Mouse (Mus musculus) urinary bladder, postnatal 4 days (tissue): ENCODE data around the gene Clec11a.

Experiments used
- DNase-seq, 2 experiments: peaks; one replicate each; pipeline ENCODE4 v3.0.0; 2021 to 2022; ENCODE audit warnings: low spot score in 2 of 2

The Clec11a gene

DNA sequence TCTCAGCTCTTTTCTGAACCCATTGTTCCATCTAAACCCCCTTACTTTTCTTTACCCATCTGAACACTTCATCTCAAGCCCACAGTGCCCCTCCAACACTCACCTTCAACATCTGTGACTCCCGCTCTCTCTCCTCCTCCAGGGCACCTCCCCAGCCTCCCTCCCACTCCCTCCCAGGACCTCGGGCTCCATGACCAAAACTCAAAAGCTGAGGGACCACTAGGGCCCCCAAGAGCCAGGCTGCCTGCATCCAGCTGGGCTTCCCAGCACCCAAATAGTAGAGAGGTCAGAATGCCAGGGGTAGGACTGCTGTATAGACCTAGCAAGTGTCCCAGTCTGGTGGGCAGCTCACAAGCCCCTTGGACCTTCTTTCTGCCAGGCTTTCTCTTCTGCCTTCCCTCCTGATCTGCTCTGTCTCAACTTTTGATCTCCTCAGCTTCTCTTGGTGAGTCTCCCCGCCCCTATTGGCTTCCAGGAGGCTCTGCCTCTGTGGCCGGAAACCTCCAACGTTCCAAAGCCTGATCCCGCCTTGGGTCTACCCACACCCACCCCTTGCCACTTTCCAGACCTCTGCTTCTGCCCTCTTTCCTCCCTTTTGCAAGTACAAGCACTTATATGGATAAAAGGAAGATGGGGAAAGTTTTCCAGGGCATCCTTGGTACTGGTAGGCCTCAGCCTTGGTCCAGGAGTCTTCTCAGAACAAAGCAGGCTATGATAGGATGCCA lies at the start of gene Clec11a:
TSS of gene Clec11a (minus strand) at position 387 of the 725 bp plus-strand sequence.
- no peak for DNase-seq

DNA sequence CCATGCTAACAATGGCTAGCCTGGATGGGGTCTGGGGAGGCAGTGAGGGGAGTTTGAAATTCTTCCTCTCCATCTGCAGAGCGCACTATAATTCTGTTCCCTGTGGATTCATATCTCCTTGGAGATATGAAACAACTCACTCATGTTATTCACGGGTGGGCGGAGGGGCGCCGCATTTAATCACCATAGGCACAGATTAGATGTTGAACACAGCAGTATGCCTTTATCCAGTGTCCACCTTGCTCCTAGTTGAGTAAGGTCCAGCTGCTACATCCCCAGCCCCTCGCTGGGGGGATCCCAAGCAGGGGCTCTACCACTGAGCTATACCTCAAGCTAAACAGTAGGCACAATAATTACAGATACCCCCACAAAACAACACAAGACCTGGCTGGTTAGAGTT lies 48.7 kb upstream of the Clec11a start:
- no peak for DNase-seq

DNA sequence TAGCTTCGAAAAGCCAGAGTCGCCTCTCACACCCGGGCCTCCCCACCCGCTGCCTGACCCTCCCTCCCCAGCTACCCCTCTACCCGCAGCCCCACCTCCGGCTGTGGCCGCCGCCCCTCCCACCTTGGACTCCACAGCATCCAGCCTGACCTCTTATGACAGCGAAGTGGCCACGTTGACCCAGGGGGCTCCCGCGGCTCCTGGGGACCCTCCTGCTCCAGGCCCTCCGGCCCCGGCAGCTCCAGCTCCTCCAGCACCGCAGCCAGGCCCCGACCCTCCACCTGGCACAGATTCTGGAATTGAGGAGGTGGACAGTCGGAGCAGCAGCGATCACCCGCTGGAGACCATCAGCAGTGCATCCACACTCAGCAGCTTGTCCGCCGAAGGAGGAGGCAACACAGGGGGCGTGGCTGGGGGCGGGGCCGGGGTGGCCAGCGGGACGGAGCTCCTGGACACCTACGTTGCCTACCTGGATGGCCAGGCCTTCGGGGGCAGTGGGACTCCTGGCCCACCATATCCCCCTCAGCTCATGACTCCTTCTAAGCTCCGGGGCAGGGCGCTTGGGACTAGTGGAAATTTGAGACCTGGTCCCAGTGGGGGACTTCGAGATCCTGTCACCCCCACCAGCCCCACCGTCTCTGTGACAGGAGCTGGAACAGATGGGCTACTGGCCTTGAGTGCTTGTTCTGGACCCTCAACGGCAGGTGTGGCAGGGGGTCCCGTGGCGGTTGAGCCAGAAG lies 47.1 kb upstream of the Clec11a start:
- no peak for DNase-seq

DNA sequence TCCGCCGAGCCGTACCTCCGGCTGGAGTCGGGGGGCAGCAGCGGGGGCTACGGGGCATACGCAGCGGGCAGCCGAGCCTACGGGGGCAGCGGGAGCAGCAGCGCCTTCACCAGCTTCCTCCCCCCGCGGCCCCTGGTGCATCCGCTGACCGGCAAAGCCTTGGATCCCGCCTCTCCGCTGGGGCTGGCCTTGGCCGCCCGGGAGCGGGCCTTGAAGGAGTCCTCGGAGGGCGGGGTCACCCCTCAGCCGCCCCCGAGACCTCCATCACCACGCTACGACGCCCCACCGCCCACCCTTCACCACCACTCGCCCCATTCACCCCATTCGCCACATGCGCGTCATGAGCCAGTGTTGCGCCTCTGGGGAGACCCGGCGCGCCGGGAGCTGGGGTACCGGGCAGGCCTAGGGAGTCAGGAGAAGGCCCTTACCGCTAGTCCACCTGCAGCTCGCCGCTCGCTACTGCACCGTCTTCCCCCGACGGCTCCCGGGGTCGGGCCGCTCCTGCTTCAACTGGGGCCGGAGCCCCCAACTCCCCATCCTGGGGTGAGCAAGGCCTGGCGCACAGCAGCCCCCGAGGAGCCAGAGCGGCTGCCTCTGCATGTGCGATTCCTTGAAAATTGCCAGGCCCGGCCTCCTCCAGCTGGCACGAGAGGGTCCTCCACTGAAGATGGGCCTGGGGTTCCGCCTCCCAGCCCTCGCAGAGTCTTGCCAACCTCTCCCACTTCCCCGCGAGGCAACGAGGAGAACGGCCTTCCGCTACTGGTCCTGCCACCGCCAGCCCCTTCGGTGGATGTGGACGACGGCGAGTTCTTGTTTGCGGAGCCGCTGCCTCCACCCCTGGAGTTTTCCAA lies 46.3 kb upstream of the Clec11a start:
- DNase-seq: no peak

DNA sequence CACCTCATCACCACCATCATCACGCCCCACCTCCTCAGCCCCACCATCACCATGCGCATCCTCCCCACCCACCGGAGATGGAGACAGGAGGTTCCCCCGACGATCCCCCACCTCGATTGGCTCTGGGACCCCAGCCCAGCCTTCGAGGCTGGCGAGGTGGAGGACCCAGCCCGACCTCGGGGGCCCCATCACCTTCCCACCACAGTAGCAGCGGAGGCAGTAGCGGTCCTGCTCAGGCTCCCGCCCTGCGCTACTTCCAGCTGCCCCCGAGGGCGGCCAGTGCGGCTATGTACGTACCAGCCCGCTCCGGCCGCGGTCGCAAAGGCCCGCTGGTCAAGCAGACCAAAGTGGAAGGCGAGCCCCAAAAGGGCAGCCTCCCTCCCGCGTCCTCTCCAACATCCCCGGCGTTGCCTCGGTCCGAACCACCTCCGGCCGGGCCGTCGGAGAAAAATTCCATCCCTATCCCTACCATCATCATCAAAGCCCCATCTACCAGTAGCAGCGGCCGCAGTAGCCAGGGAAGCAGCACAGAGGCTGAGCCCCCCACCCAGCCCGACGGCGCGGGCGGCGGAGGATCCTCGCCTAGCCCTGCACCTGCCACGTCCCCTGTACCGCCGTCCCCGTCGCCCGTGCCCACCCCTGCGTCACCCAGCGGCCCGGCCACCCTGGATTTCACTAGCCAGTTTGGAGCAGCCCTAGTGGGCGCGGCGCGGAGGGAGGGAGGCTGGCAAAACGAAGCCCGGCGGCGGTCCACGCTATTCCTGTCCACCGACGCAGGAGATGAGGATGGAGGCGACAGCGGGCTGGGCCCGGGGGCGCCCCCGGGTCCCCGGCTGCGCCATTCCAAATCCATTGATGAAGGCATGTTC lies 45.4 kb upstream of the Clec11a start:
- no peak for DNase-seq

DNA sequence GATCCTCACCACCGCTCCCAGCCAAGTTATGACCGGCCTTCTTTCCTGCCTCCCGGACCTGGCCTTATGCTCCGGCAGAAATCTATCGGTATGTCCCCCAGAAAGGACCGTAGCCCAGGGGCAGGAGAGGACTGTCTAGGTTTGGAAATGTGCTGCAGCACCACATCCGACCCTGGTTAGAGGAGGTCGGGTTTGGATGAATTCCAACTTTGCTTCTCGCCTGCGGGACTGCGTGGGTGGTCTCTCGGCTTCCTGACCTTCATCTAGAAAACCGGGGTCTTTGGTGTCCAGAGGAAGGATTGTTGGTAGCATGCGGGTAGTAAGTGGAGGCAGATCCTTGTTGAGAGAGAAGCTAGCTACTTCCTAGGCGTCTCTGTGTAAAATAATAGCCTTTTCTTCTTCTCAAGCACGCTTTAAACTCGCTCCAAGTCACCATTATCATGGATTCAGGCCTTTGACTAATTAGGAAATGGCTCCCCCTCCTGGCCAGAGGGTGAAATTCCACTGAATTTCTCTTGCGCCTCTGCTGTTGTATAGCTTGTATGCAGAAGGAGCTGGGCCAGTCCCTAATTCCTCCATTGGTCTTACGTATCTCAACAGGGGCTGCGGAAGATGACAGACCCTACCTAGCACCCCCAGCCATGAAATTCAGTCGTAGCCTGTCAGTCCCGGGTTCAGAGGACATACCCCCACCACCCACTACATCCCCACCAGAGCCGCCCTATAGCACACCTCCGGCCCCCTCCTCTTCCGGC lies 44.4 kb upstream of the Clec11a start:
- DNase-seq: peak; percentile 68 to 80

DNA sequence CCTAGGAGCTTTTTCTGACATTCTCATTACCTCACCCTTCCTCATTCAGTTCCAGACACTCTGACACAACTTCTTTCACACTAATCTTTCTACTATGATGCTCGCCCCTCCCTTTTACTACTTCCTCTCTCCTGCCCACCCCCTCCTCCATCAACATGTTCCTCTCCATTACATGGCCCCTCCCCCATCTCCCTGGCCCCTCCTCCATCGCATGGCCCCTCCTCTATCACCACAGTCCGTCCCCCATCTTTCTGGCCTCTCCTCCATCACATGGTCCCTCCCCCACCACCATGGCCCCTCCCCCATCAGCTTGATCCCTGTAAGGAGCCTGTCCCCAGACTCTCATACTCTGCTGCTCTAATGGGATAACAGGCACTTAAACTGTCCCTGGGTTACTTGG lies 42.3 kb upstream of the Clec11a start:
- DNase-seq: no peak

DNA sequence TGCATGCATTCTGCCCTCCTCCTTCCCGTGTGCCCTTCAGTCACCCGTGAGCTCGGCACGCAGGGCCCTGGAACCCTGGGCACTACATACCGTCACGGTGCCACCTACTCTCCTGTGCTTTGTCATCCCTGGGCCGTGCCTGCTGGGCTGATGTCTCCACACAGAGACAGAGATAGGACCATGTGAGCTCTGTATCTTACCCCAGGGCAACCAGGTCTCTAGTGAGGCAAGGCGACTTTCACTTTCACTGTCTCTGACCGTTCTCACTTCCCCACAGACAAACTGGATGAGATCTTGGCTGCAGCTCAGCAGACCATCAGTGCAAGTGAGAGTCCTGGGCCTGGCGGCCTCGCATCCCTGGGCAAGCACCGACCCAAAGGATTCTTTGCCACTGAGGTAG lies 37.9 kb upstream of the Clec11a start:
- DNase-seq: no peak

DNA sequence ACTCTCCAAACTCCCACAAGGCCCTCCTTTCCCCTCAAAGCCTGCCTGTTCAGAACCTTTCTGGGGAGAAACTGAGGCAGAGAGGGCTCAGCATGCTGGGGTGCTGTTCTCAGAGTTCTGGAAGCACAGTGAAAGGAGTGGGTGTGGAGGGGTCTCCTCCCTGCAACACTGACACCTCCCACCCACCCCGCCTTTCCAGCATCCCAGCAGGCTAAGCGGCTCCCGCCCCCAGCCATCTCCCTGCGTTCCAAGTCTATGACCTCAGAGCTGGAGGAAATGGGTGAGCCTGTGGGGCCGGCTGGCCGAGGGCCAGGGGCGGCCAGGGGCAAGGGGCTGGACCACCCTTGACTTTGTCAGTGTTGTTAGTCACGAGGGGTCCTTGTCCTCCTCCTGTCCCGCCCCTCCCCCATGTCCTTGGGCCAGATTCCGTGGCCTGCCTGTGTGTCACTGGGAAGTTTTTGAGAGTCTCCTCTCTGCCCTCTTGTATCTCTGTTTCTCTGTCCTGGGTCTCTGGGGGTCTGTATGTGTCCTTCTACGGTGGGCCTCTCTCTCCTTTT lies 36.8 kb upstream of the Clec11a start:
- DNase-seq: no peak

DNA sequence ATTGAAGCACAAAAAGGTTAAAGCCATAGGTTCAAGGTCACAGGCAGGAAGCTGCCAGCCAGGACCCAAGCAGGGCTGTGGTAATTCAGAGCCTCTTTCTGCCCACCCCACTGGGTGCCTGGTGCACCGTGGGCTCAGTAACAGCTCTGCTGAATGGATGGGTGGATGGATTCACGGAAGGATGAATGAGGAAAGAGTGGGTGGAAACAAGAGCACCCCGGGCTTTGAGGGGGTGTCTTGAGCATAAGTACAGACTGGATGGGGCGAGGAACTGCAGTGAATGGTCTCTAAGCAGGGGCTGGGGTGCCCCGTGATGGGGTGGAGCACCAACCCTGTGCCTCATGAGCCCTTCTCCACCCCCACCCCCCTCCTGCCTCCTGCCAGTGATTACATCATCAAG lies 35.0 kb upstream of the Clec11a start:
- no peak for DNase-seq

DNA sequence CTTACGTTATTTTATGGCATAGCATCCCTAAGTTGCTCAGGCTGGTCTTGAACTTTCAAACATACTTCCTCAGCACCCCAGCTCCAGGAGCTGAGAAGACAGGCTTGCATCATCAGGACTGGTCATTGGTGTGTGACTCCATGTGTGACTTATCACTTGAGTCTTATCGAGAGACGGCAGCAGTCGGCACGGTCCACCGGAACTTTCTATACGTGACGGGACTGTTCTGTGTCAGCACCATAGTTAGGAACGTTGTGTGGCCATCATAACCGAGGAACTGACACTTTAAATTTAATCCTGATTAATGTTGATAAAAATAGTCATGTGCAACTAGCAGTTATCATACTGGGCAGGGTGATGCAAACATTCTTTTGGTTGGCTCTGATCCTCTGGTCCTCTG lies 34.4 kb upstream of the Clec11a start:
- no peak for DNase-seq

DNA sequence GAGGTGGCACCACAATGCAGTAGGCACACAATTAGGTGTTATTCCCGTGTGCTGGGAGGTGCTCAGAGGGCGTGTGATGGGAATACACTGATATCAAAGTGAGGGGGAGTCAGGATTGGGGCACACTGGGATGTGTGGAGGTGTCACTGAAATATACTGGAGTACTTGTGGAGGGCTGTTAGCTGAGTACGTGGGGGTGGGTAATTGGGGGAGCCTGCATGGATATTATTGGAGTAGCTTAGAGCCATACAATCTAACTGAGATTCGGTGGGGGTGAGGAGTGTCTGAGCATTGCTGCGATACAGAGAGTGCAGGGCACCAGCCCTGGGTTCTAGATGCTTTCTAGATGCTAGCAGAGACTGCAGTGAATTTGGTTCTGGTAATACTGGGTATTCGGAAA lies 33.5 kb upstream of the Clec11a start:
- no peak for DNase-seq

DNA sequence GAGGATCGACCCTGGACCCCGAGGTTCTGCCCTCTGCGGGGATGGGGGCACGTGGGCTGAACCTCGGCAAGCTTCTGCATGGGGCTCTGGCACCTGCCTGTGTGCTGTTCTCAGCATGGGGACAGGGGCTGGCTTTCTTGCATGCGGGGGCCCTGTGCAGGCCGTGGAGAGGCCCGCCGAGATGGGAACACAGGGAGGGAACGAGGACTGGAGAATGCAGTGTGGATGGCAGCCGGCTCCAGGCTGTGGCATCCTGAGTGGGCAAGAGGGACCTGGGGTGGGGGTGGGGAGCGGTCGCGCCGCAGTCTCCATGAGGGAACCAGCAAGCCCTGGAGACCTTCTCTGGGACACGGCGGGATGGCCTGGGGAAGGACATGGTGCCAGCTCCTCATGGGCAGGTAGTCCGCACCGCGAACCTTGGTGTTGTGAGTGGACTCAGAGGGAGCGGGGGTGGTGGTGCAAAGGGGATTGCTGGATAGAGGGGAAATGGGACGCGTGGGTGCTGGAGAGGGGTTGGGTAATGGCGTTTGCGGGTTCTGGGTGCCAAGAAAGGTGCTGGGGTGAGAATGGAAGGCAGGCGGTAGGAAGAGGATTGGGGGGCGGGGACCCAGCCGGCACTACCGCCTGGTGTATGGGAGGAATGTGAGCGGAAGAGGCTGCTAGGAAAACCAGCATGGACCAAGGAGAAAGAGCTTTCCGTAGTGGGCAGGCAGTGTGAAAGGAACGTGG lies 30.6 kb upstream of the Clec11a start:
- DNase-seq: no peak

DNA sequence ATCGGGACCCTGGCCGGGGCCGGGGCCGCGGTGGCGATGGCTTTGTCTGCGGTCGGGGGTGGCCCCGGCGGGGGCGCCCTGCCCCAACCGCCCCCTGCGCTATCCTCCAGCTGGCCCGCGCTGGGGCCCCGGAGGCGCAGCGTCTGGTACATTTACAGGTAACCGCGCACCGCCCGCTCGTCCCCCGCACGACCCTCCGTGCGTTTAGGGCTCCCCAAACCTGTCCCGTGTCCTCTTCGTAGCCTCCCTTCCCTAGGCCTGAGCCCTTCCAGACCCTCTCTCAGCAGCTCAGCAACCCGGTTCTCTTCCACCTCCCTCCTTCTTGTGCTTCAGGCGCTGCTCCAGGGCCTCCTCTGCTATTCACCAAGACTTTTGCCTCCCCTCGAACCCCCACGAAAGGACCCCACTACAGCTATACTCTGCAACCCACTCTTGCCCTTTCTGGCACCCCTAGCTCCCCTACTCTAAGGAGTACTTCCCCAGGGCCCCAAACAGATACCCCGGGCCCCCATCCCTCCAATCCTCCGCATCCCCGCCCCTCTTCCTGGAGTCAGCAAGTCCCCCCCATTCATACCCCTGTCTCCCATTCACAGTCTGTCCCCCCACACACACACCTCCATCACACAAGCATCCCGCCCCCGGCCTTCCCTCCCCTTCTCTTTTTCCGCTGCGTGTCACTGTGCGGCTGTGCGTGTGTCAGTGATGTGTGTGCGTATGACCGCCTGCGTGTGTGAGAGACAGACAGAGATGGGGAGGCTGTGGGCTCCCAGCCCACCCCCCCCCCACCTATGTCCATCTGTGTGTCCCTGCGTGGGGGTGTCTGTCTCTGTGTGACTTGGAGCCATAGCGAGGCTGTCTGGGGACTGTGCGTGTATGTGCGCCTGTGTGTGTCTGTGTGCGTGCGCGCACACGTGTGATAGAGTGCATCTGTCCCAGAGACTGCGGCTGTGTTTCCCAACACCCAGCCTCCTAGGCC lies 29.6 kb upstream of the Clec11a start:
- no peak for DNase-seq

DNA sequence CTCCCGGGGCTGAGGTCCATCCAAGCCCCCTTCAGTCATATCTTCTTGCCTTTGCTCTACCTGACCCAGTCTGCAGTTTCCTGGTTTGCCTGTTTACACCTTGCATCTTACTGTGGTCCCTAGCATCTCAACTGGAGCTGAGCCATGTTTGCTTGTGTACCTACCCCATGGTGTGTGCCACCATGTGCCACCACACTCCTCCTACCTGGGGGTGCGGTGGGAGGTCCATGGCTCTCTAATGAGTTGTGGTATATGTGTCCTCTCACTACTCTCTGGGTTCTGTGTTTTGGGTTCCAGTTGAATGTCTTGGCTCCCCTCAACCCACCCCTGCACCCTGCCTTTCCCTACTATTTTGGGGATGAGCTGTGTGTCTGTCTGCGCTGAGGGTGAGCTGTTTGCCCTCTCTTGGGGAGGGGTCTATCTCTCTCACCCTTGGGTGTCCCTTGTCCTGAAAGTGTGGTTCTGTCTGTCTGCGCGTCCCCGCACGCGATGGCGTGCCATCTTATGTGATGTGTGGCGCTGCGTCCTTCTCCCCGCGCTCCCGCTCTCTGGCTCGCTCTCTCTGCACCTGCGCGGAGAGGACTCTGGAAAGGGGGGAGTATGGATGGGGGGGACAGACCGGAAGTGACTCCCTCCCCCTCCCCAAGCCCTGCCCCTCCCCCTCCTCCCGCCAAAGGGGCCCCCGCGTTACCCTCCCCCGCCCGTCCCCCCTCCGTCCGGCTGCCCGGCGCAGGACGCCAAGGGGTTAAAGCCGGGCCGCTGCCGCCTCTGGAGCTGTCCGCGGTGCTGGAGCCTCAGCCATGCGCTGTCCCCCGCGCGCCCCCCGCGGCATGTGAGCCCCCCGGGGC lies 28.6 kb upstream of the Clec11a start:
- no peak for DNase-seq

DNA sequence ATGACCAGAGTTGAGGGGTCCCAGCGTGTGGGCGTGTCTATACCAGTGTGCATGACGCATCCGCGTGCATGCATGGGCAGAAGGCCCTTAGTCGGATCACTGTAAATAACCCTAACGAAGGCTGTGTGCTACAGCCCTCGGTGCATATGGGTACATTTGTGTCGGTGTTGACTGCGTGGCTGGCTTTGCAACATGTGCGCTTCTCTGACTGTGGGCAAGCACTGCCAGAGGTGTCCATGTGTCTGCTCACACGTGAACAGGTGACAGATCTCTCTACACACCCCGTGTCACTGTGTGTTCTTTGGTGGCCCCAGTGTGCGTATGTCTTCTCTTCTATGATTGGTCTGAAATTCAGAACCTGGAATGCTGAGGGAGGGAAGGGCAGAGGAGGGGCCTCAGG lies 27.4 kb upstream of the Clec11a start:
- DNase-seq: no peak

DNA sequence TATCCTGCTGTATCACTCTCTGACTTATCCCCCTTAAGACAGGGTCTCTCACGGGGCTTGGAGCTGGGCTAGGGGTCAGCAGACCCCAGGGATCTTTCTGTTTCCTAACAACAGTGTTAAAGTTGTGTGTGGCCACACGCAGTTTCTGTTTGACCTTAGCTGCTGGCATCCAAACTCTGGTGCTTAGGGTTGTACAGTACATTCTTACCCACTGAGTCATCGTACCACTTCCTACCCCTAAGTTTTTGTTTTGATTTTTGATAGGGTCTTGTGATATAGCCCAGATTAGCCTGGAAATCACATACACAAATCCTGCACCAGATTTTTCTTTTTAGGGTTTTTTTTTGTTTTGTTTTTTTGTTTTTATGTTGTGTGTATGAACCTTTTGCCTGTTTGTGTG lies 25.6 kb upstream of the Clec11a start:
- DNase-seq: no peak

DNA sequence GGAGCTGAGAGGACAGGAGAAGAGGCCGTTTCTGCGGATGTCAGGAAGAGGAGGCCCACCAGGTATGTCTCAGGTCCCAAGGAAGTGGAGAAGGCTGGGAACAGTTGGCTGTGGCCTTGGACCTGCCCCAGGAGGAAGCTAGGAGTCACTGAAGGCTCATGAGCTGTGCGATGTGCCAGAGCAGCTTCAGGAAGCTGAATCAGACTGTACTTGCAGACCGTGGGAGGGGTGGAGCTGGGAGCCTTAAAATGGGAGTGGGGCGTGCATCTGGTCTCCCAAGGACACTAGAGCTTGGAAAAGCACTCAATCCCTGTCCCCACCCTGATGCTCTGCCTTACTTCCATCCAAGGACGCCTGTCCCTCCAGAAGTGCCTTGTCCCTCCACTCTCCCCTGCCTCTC lies 19.9 kb upstream of the Clec11a start:
- no peak for DNase-seq
